Mouse (Mus musculus): ENCODE data around the gene Ppp1r14c. TPM values are rescaled to one million over a fixed set of nuclear protein-coding genes. Genes with fewer than 3 reads are reported as not detected.

Gene Ppp1r14c
- total RNA-seq, 2 experiments from 2014 or later: 91.1 to 92.6 TPM

Small RNAs within 50 kb of the gene (microRNA-seq; reads per million reads assigned to microRNA genes)
- gene Gm24482: not detected

Other genes starting within 250 kb of the Ppp1r14c start
- not detected for gene H60c, start 98.3 kb upstream of the Ppp1r14c start, total RNA-seq (2021)
- 1 to 10 TPM in 1 of 2 experiments, under 1 TPM in 1; 0.91 to 1.2 TPM for gene Iyd, start 174.2 kb downstream of the Ppp1r14c start, total RNA-seq (2021)

Data from left cerebral cortex, postnatal 4 days (tissue).